Comparison of ENCODE assay signal across 8 mouse cellular contexts in the genomic region with DNA sequence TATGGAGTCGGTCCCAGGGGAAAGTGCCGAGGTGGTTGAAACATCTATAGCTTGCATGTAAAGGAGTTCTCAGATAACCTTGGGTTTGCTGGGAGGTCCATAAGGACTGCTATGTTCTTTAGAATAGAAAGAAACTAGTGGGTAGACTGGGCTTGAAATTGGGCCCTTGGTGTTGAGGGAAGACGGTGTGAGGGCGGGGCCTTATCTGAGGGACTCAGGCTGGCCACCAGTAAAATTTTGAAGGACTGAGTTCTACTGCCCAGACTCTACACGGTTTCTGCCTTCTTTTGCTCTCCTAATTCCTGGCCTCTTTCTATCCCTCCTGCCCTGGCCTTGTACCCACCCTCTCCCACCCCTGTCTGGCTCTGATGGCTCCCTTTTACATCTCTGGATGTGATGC. TPM values are rescaled to one million over a fixed set of nuclear protein-coding genes. Genes with fewer than 3 reads are reported as not detected.
DNase-seq lines count a peak whose midpoint lies in the region; ATAC-seq and TF ChIP-seq lines count a peak whose summit lies in the region.
"Had no signal": no experiment of that assay in that cellular context is flagged by ENCODE, and none has a peak within 500 bp of the region (broad histone marks: within the 10 kb centered on the region; RNA-seq: fewer than 3 reads in every experiment).

No protein-coding gene starts in this region.

- no peak for ATAC-seq in lung, postnatal 0 days
- ATAC-seq in forebrain, embryonic 12.5 days (ENCODE audit: low FRiP score), result no peak
- ATAC-seq in stomach, embryonic 16.5 days (ENCODE audit: insufficient read depth, low FRiP score), result no peak

- H3K27ac ChIP-seq in lung, postnatal 0 days (ENCODE audit: low read length), result no peak overlapping the region
- no peak overlapping the region; the same call in 1 of the 2 replicates for H3K27ac ChIP-seq in forebrain, embryonic 12.5 days
- 0 out of 2 replicates have a peak overlapping the region, but pooled peaks have one; percentile 48 for H3K27ac ChIP-seq in stomach, embryonic 16.5 days (ENCODE audit: low read length)

- no peaks in the 10 kb centered on the region for H3K4me1 ChIP-seq in lung, postnatal 0 days (ENCODE audit: insufficient read depth, low read depth, low read length)
- H3K4me1 ChIP-seq in forebrain, embryonic 12.5 days, result peaks cover 13% of the 10 kb centered on the region
- H3K4me1 ChIP-seq in stomach, embryonic 16.5 days (ENCODE audit: control insufficient read depth, insufficient read depth, low read length), result peaks cover 7% of the 10 kb centered on the region

- 73% methylated on average over 5 of the region's 5 CpGs for WGBS in lung, postnatal 0 days
- 75% methylated on average over 5 of the region's 5 CpGs for WGBS in forebrain, embryonic 12.5 days
- WGBS in stomach, embryonic 16.5 days, result 65% methylated on average over 5 of the region's 5 CpGs

- TF ChIP-seq CTCF in lung, postnatal 0 days (IDR thresholded peaks at IDR 0.05), result no peak

- H3K4me3 ChIP-seq in lung, postnatal 0 days (ENCODE audit: low read depth, low read length), result no peak overlapping the region; the same call in 1 of the 2 replicates
- peak overlapping the region; percentile 92 for H3K4me3 ChIP-seq in forebrain, embryonic 12.5 days (replicated peaks)
- H3K4me3 ChIP-seq in stomach, embryonic 16.5 days (replicated peaks; ENCODE audit: low read length), result peak overlapping the region; percentile 98

- H3K27me3 ChIP-seq in lung, postnatal 0 days (replicated peaks; ENCODE audit: insufficient read depth, low read length), result no peaks in the 10 kb centered on the region
- H3K27me3 ChIP-seq in forebrain, embryonic 12.5 days, result no peaks in the 10 kb centered on the region
- H3K27me3 ChIP-seq in stomach, embryonic 16.5 days (ENCODE audit: control insufficient read depth, insufficient read depth, low read length), result no peaks in the 10 kb centered on the region

- H3K36me3 ChIP-seq in lung, postnatal 0 days (ENCODE audit: insufficient read depth, low read length), result peaks cover 38% of the 10 kb centered on the region
- peaks cover 73% of the 10 kb centered on the region for H3K36me3 ChIP-seq in forebrain, embryonic 12.5 days (replicated peaks)
- H3K36me3 ChIP-seq in stomach, embryonic 16.5 days (ENCODE audit: control insufficient read depth, insufficient read depth, low read length), result peaks cover 26% of the 10 kb centered on the region

- H3K9me3 ChIP-seq in lung, postnatal 0 days (ENCODE audit: low read length), result no peaks in the 10 kb centered on the region
- no peaks in the 10 kb centered on the region for H3K9me3 ChIP-seq in forebrain, embryonic 12.5 days
- no peaks in the 10 kb centered on the region for H3K9me3 ChIP-seq in stomach, embryonic 16.5 days (replicated peaks; ENCODE audit: control insufficient read depth, low read length)

- H3K4me2 ChIP-seq in lung, postnatal 0 days (replicated peaks; ENCODE audit: low read depth, low read length), result peak overlapping the region; percentile 99
- peak overlapping the region; percentile 84 for H3K4me2 ChIP-seq in forebrain, embryonic 12.5 days
- peak overlapping the region; percentile 96 for H3K4me2 ChIP-seq in stomach, embryonic 16.5 days (ENCODE audit: low read depth, low read length)

- H3K9ac ChIP-seq in lung, postnatal 0 days (replicated peaks; ENCODE audit: low read depth), result no peak overlapping the region
- peak overlapping the region; percentile 98 for H3K9ac ChIP-seq in forebrain, embryonic 12.5 days
- peak overlapping the region; percentile 92 for H3K9ac ChIP-seq in stomach, embryonic 16.5 days (ENCODE audit: low read length)

- TF ChIP-seq EP300 in lung, postnatal 0 days (IDR thresholded peaks at IDR 0.05), result no peak

- no peak for DNase-seq in lung, postnatal 0 days (ENCODE audit: low spot score)
- DNase-seq in lung, postnatal 36 days, result no peak
- peak; percentile 66 for DNase-seq in liver
- DNase-seq in adrenal gland, postnatal 25 days, result no peak
- no peak for DNase-seq in adrenal gland, adult 2 months
- DNase-seq: gastrocnemius, postnatal 14 days had no signal

RNA-seq across cellular contexts. Expression of a gene that starts 1.6 kb away (rescaled TPM):
- 11.6 and 12.2 TPM in 2 replicates for polyA plus RNA-seq in lung, postnatal 0 days (2015; fragmentation: Nextera tagmentation; extraction: Ambion mirVana)
- 16.9 and 17.4 TPM in 2 replicates for polyA plus RNA-seq in forebrain, embryonic 12.5 days (2016; fragmentation: Nextera tagmentation; extraction: Ambion mirVana)
- 6.2 and 7.0 TPM in 2 replicates for polyA plus RNA-seq in stomach, embryonic 16.5 days (2015; fragmentation: Nextera tagmentation; extraction: Ambion mirVana)
- 42.3 and 46.2 TPM in 2 replicates for total RNA-seq in adrenal gland, postnatal 25 days (2021)
- 10 to 100 TPM; 25.5 to 33.4 TPM for total RNA-seq in adrenal gland, adult 2 months (2021)
- polyA plus RNA-seq in adrenal gland, adult 2 months (2012; rRNA removed), result 104 and 107 TPM in 2 replicates

RNA-seq across cellular contexts. Expression of a gene that starts 11.4 kb away (rescaled TPM):
- polyA plus RNA-seq in lung, postnatal 0 days (2015; fragmentation: Nextera tagmentation; extraction: Ambion mirVana), result 36.1 and 37.2 TPM in 2 replicates
- polyA plus RNA-seq in forebrain, embryonic 12.5 days (2016; fragmentation: Nextera tagmentation; extraction: Ambion mirVana), result 147 and 151 TPM in 2 replicates
- polyA plus RNA-seq in stomach, embryonic 16.5 days (2015; fragmentation: Nextera tagmentation; extraction: Ambion mirVana), result 60.0 and 86.3 TPM in 2 replicates
- 91.9 and 107 TPM in 2 replicates for total RNA-seq in adrenal gland, postnatal 25 days (2021)
- 100 to 1,000 TPM in 1 of 2 experiments, 10 to 100 TPM in 1; 99.5 to 104 TPM for total RNA-seq in adrenal gland, adult 2 months (2021)
- polyA plus RNA-seq in adrenal gland, adult 2 months (2012; rRNA removed), result 27.2 and 34.7 TPM in 2 replicates

RNA-seq across cellular contexts. Expression of a gene that starts 51.6 kb away (rescaled TPM):
- 0.50 and 0.51 TPM in 2 replicates for polyA plus RNA-seq in lung, postnatal 0 days (2015; fragmentation: Nextera tagmentation; extraction: Ambion mirVana)
- polyA plus RNA-seq in forebrain, embryonic 12.5 days (2016; fragmentation: Nextera tagmentation; extraction: Ambion mirVana), result 0.12 and 0.17 TPM in 2 replicates
- polyA plus RNA-seq in stomach, embryonic 16.5 days (2015; fragmentation: Nextera tagmentation; extraction: Ambion mirVana), result 0.03 and 0.04 TPM in 2 replicates
- not detected in 2 replicates for total RNA-seq in adrenal gland, postnatal 25 days (2021)
- not detected for total RNA-seq in adrenal gland, adult 2 months (2021)
- polyA plus RNA-seq in adrenal gland, adult 2 months (2012; rRNA removed), result 0.01 TPM in 1 of 2 replicates, not detected in the other
- total RNA-seq: gastrocnemius, postnatal 14 days had no signal
